Mouse (Mus musculus) embryonic fibroblast, embryonic 13.5 days (primary cell): ENCODE measurements around the gene Tnpo3.

Experiments
- CTCF ChIP-seq: IDR thresholded peaks from 2 replicates; pipeline ENCODE4 v1.5.1; 2011; ENCODE audit warnings: mild to moderate bottlenecking, control low read depth, low read length, moderate library complexity, borderline replicate concordance; ENCODE audit not compliant: insufficient read depth
- POLR2A ChIP-seq: IDR thresholded peaks from 2 replicates; pipeline ENCODE4 v1.6.1; 2011; ENCODE audit warnings: low read depth, mild to moderate bottlenecking, control low read depth, low read length, moderate library complexity

GRCm38 (mm10) chr6:29497791-29498190 lies 111.9 kb downstream of the Tnpo3 start:
- TF ChIP-seq POLR2A (no peak), CTCF (no peak)
